Mouse (Mus musculus): ENCODE data around the gene Npepps. TPM values are rescaled to one million over a fixed set of nuclear protein-coding genes. Genes with fewer than 3 reads are reported as not detected.
"Not testable (repeated sequence)": the region's sequence is repeated elsewhere in the genome, so short reads cannot be mapped to it uniquely, and the experiment has no call there.

Gene Npepps
- polyA plus RNA-seq, 1 experiment from 2014 or later, result 87.4 TPM

DNA sequence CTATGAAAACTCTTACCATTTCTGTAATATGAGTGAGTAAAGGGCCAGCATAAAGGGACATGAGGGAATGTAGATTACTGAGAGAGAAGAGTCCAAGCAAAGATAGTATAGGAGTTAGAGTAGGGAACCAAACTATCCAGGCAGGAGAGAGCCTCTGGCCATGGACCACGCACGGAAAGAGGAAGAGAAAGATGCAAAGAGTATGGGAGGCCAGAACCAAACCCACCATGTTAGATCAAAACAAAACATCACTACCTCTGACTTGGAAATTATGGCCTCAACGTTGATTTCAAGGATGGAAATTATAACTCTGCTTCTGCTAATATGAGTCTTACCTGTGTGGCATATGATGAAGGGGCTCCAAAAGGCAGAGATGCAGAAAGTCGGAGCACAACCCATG is 4.4 kb upstream of the Npepps start:
- WGBS, result 81% methylated on average over 4 of the region's 4 CpGs
- Histone ChIP-seq H3K4me3 (ENCODE audit: low read length) (no peak overlapping the region), H3K4me2 (ENCODE audit: low read depth, low read length) (no peak overlapping the region), H3K9me3 (replicated peaks; ENCODE audit: control insufficient read depth, low read length) (no peaks in the 10 kb centered on the region), H3K27ac (ENCODE audit: low read length) (no peak overlapping the region), H3K4me1 (ENCODE audit: control insufficient read depth, insufficient read depth, low read length) (peaks cover 12% of the 10 kb centered on the region), H3K27me3 (ENCODE audit: control insufficient read depth, insufficient read depth, low read length) (no peaks in the 10 kb centered on the region), H3K36me3 (ENCODE audit: control insufficient read depth, insufficient read depth) (no peaks in the 10 kb centered on the region), H3K9ac (ENCODE audit: low read length) (no peak overlapping the region)
- ATAC-seq (replicated peaks; ENCODE audit: extremely low read depth, insufficient read depth, low FRiP score), result no peak

DNA sequence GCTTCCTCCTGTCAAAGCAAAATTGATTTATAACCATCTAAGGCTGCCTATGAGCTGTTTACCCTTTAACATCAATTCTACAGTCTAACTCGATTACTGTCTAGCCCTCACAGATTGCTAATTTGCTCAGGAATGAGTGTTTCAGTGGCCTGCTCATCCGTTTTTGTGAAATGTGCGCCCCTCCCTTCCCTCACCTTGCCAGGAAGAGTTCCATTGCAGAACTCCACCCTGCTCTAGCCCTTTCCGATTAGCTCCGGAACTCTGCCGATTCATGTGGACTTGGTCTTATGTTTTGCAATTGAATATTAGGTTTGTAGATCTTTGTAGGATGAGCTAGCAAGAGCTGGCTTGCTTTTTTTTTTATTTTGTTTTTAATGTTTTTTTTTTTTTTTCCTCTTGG is 1.7 kb upstream of the Npepps start:
- Histone ChIP-seq H3K4me1 (ENCODE audit: control insufficient read depth, insufficient read depth, low read length) (peaks cover 21% of the 10 kb centered on the region), H3K27ac (ENCODE audit: low read length) (no peak overlapping the region), H3K4me2 (ENCODE audit: low read depth, low read length) (no peak overlapping the region), H3K9me3 (replicated peaks; ENCODE audit: control insufficient read depth, low read length) (no peaks in the 10 kb centered on the region), H3K4me3 (ENCODE audit: low read length) (no peak overlapping the region), H3K36me3 (ENCODE audit: control insufficient read depth, insufficient read depth) (no peaks in the 10 kb centered on the region), H3K9ac (ENCODE audit: low read length) (no peak overlapping the region), H3K27me3 (ENCODE audit: control insufficient read depth, insufficient read depth, low read length) (no peaks in the 10 kb centered on the region)
- no peak for ATAC-seq (replicated peaks; ENCODE audit: extremely low read depth, insufficient read depth, low FRiP score)
- WGBS, result 79% methylated on average over 6 of the region's 6 CpGs

DNA sequence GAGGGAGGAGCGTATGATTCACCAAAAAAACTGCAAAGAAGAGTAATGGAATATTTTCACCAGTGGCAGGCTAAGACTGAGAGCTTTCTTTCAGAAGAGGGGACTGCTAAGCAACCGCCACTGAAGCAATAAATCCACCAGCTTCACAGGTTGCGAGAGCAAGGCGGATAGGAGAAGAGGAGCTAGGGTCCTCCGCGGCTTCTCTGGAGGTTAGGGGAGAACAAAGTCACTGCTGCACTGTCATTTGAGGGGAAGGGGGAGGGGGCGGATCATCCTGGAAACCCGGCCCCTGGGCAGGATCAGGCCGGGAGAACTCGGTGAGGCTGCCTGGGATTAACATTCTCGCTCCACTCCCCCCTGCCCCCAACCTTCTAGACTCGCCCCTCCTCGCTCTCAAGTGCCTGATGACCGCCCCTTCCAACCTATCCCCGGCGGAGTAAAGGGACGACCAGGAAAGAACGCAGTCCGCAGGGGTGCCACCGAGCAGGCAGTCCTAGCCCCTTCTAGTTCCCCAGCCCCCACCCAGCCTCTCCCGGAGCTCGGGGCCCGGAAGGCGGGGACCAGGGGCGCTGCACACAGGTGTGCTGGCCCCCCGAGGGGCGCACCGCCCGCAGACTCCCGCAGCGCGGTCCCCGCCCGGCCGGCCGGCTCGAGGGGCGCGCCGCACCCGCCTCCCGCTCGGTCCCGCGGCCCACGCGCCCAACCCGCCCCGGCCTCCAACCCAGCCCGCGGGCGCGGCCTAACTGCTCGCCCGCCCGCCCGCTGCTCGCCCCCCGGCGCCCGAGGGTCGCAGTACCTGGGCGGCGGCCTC is 828 bp downstream of the Npepps start:
- Histone ChIP-seq H3K27me3 (ENCODE audit: control insufficient read depth, insufficient read depth, low read length) (no peaks in the 10 kb centered on the region), H3K9me3 (replicated peaks; ENCODE audit: control insufficient read depth, low read length) (no peaks in the 10 kb centered on the region), H3K9ac (ENCODE audit: low read length) (peak overlapping the region; percentile 99), H3K4me2 (ENCODE audit: low read depth, low read length) (peak overlapping the region; percentile 85), H3K36me3 (ENCODE audit: control insufficient read depth, insufficient read depth) (no peaks in the 10 kb centered on the region), H3K4me1 (ENCODE audit: control insufficient read depth, insufficient read depth, low read length) (peaks cover 21% of the 10 kb centered on the region), H3K27ac (ENCODE audit: low read length) (peak overlapping the region; percentile 98), H3K4me3 (ENCODE audit: low read length) (peak overlapping the region; percentile 83)
- peak; percentile 81 for ATAC-seq (replicated peaks; ENCODE audit: extremely low read depth, insufficient read depth, low FRiP score)
- 1% methylated on average over 47 of the region's 64 CpGs for WGBS

DNA sequence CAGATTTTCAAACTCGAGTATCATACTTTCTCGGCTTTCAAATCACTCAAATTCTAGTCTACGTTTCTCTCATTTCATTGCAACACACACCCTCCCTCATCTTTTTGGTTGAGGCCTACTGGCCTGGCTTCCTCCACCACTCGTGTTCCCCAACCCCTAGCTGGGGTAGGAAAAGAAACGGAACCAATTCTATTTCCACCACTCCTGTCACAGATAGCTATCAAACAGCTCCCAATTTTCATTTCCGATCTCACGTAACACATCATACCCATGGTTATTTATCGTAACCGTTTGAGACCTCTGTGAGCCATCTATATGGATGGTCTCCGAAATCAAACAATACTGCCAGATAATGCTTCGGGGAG is 1.4 kb downstream of the Npepps start:
- Histone ChIP-seq H3K27me3 (ENCODE audit: control insufficient read depth, insufficient read depth, low read length) (no peaks in the 10 kb centered on the region), H3K27ac (ENCODE audit: low read length) (peak overlapping the region; percentile 98), H3K9me3 (replicated peaks; ENCODE audit: control insufficient read depth, low read length) (no peaks in the 10 kb centered on the region), H3K4me3 (ENCODE audit: low read length) (peak overlapping the region; percentile 83), H3K9ac (ENCODE audit: low read length) (peak overlapping the region; percentile 99), H3K36me3 (ENCODE audit: control insufficient read depth, insufficient read depth) (no peaks in the 10 kb centered on the region), H3K4me1 (ENCODE audit: control insufficient read depth, insufficient read depth, low read length) (peaks cover 21% of the 10 kb centered on the region), H3K4me2 (ENCODE audit: low read depth, low read length) (peak overlapping the region; percentile 85)
- ATAC-seq (replicated peaks; ENCODE audit: extremely low read depth, insufficient read depth, low FRiP score), result 0 out of 2 replicates have a peak, but pooled peaks have one; percentile 1
- WGBS, result 13% methylated on average over 11 of the region's 11 CpGs

DNA sequence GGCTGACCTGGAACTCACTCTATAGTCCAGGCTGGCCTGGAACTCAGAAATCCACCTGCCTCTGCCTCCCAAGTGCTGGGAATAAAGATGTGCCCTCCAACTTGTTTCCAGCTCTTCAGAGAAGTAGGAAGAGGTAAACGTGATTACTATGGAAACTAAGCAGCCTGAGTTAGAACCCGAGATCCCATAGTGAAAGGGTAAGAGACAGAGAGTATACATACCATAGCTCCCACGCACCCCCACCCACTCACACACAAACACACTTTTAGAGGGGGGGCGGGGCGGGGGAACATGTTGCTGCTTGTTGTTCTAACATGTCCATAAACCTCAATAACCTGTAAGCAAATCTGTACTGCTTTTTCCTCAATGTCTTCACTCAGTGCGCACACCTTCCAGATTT is 2.0 kb downstream of the Npepps start:
- Histone ChIP-seq H3K27ac (ENCODE audit: low read length) (peak overlapping the region; percentile 98), H3K9ac (ENCODE audit: low read length) (peak overlapping the region; percentile 99), H3K9me3 (replicated peaks; ENCODE audit: control insufficient read depth, low read length) (no peaks in the 10 kb centered on the region), H3K36me3 (ENCODE audit: control insufficient read depth, insufficient read depth) (no peaks in the 10 kb centered on the region), H3K4me3 (ENCODE audit: low read length) (peak overlapping the region; percentile 83), H3K4me2 (ENCODE audit: low read depth, low read length) (peak overlapping the region; percentile 85), H3K4me1 (ENCODE audit: control insufficient read depth, insufficient read depth, low read length) (peaks cover 21% of the 10 kb centered on the region), H3K27me3 (ENCODE audit: control insufficient read depth, insufficient read depth, low read length) (no peaks in the 10 kb centered on the region)
- 68% methylated on average over 6 of the region's 6 CpGs for WGBS
- ATAC-seq (replicated peaks; ENCODE audit: extremely low read depth, insufficient read depth, low FRiP score), result no peak

DNA sequence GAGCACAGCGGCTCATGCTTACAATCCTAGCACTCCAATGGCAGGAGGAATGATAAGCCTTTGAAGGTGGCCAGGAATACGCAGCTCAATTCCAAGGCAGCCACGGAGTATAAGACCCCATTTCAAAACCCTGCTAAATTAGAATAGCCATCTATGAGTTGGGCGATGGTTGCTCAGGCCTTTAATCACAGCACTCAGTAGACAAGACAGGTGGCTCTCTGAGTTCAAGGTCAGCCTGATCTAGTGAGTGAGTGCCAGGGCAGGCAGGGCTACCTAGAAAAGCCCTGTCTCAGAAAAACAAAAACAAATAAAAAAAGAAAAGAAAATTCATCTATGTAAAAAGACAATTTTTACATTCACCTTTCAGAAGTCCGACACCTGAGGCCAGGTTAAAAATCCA is 3.3 kb downstream of the Npepps start:
- no peaks in the 10 kb centered on the region for H3K36me3 ChIP-seq (ENCODE audit: control insufficient read depth, insufficient read depth)
- no peak overlapping the region for H3K4me3 ChIP-seq (ENCODE audit: low read length)
- no peaks in the 10 kb centered on the region for H3K27me3 ChIP-seq (ENCODE audit: control insufficient read depth, insufficient read depth, low read length)
- H3K4me2 ChIP-seq (ENCODE audit: low read depth, low read length), result peak overlapping the region; percentile 15
- peak overlapping the region; percentile 48 for H3K27ac ChIP-seq (ENCODE audit: low read length)
- 52% methylated on average over 5 of the region's 5 CpGs for WGBS
- peaks cover 21% of the 10 kb centered on the region for H3K4me1 ChIP-seq (ENCODE audit: control insufficient read depth, insufficient read depth, low read length)
- H3K9ac ChIP-seq (ENCODE audit: low read length), result no peak overlapping the region
- H3K9me3 ChIP-seq (replicated peaks; ENCODE audit: control insufficient read depth, low read length), result no peaks in the 10 kb centered on the region
- ATAC-seq (replicated peaks; ENCODE audit: extremely low read depth, insufficient read depth, low FRiP score), result no peak

DNA sequence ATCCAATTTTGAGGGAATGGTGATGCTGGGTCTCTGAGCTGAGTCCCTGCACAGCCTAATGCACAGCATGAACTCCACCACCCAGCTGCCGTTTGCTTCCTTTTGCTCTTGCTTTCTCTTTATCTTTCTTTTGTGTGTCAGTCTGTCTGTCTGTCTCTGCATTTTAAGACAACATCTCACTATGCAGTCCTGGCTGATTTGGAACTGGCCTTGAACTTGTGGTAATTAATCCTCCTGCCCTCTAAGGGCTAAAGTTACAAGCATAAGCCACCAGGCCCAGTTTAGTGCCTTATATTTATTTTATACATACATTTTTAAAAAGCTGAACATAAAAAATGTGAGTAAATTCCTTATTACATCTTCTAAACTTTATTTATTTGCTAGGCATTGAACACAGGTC is 4.4 kb downstream of the Npepps start:
- H3K36me3 ChIP-seq (ENCODE audit: control insufficient read depth, insufficient read depth), result no peaks in the 10 kb centered on the region
- WGBS, result 21% methylated on average over 1 of the region's 1 CpGs
- H3K27ac ChIP-seq (ENCODE audit: low read length), result no peak overlapping the region
- H3K4me3 ChIP-seq (ENCODE audit: low read length), result no peak overlapping the region
- H3K9me3 ChIP-seq (replicated peaks; ENCODE audit: control insufficient read depth, low read length), result no peaks in the 10 kb centered on the region
- H3K4me2 ChIP-seq (ENCODE audit: low read depth, low read length), result no peak overlapping the region
- no peaks in the 10 kb centered on the region for H3K27me3 ChIP-seq (ENCODE audit: control insufficient read depth, insufficient read depth, low read length)
- H3K4me1 ChIP-seq (ENCODE audit: control insufficient read depth, insufficient read depth, low read length), result peaks cover 21% of the 10 kb centered on the region
- ATAC-seq (replicated peaks; ENCODE audit: extremely low read depth, insufficient read depth, low FRiP score), result no peak
- H3K9ac ChIP-seq (ENCODE audit: low read length), result no peak overlapping the region

DNA sequence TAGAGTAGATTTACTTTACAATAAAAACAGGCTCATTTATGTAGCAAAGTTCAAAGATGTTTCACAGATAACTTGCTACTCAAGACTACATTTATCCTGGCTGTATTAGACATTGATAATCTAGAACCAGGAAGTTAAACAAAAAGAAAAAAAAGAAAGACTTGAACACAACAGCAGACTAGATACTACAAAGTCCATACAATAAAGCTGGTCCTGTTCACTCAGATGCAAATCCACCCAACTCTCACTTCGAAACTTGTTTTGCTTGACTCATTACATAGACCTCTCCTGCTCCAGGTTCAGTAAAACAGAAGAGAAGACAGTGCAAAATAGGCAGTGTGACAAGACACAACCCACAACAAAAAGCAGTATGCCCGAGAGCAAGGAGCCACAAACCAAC is 5.1 kb downstream of the Npepps start:
- WGBS, result 80% methylated on average over 2 of the region's 2 CpGs
- Histone ChIP-seq H3K9me3 (replicated peaks; ENCODE audit: control insufficient read depth, low read length) (no peaks in the 10 kb centered on the region), H3K4me3 (ENCODE audit: low read length) (no peak overlapping the region), H3K4me1 (ENCODE audit: control insufficient read depth, insufficient read depth, low read length) (peaks cover 21% of the 10 kb centered on the region), H3K4me2 (ENCODE audit: low read depth, low read length) (no peak overlapping the region), H3K9ac (ENCODE audit: low read length) (no peak overlapping the region), H3K27ac (ENCODE audit: low read length) (no peak overlapping the region), H3K27me3 (ENCODE audit: control insufficient read depth, insufficient read depth, low read length) (no peaks in the 10 kb centered on the region), H3K36me3 (ENCODE audit: control insufficient read depth, insufficient read depth) (no peaks in the 10 kb centered on the region)
- ATAC-seq (replicated peaks; ENCODE audit: extremely low read depth, insufficient read depth, low FRiP score), result no peak

DNA sequence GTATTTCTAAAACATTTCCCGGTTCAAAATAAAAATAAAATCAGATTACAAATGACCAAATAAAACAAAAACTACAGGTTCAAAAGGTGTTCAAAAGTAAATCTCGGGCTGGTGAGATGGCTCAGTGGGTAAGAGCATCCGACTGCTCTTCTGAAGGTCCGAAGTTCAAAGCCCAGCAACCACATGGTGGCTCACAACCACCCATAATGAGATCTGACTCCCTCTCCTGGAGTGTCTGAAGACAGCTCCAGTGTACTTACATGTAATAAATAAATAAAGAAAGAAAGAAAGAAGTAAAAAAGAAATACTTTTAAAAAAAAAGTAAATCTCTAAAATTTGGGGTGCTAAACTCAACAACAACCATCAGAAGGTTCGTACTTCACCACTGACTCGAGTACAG is 5.5 kb downstream of the Npepps start:
- 92% methylated on average over 6 of the region's 6 CpGs for WGBS
- not testable (repeated sequence) for H3K27ac ChIP-seq (ENCODE audit: low read length); H3K27me3 ChIP-seq (ENCODE audit: control insufficient read depth, insufficient read depth, low read length); H3K36me3 ChIP-seq (ENCODE audit: control insufficient read depth, insufficient read depth); H3K4me3 ChIP-seq (ENCODE audit: low read length); H3K9ac ChIP-seq (ENCODE audit: low read length); H3K4me2 ChIP-seq (ENCODE audit: low read depth, low read length); ATAC-seq (replicated peaks; ENCODE audit: extremely low read depth, insufficient read depth, low FRiP score); H3K9me3 ChIP-seq (replicated peaks; ENCODE audit: control insufficient read depth, low read length)
- peaks cover 21% of the 10 kb centered on the region for H3K4me1 ChIP-seq (ENCODE audit: control insufficient read depth, insufficient read depth, low read length)
